Mouse (Mus musculus): ENCODE results near the gene Sptssa. TPM values are rescaled to one million over a fixed set of nuclear protein-coding genes. Genes with fewer than 3 reads are reported as not detected.

The Sptssa gene
- polyA plus RNA-seq, 1 experiment from 2014 or later, result 134 TPM

GRCm38 (mm10) chr12:54603542-54604167 is 52.7 kb downstream of the Sptssa start:
- WGBS, result 72% methylated on average over 8 of the region's 9 CpGs

GRCm38 (mm10) chr12:54600482-54600881 is 55.9 kb downstream of the Sptssa start:
- Histone ChIP-seq H3K4me2 (replicated peaks; ENCODE audit: low read depth, low read length) (no peak overlapping the region), H3K4me3 (ENCODE audit: low read depth, low read length) (no peak overlapping the region), H3K27me3 (replicated peaks; ENCODE audit: insufficient read depth, low read length) (no peaks in the 10 kb centered on the region), H3K27ac (ENCODE audit: low read length) (no peak overlapping the region), H3K9me3 (ENCODE audit: low read length) (no peaks in the 10 kb centered on the region), H3K4me1 (ENCODE audit: insufficient read depth, low read depth, low read length) (no peaks in the 10 kb centered on the region), H3K36me3 (ENCODE audit: insufficient read depth, low read length) (no peaks in the 10 kb centered on the region), H3K9ac (replicated peaks; ENCODE audit: low read depth) (no peak overlapping the region)
- no peak for TF ChIP-seq EP300 (IDR thresholded peaks at IDR 0.05)
- TF ChIP-seq CTCF (IDR thresholded peaks at IDR 0.05), result no peak
- WGBS, result 93% methylated on average over 4 of the region's 4 CpGs
- DNase-seq (ENCODE audit: low spot score), result no peak
- ATAC-seq, result no peak

More at GRCm38 (mm10) chr12:54603542-54604167, 52.7 kb downstream of the Sptssa start:
- Histone ChIP-seq H3K4me2 (replicated peaks; ENCODE audit: low read depth, low read length) (no peak overlapping the region), H3K27me3 (replicated peaks; ENCODE audit: insufficient read depth, low read length) (no peaks in the 10 kb centered on the region), H3K27ac (ENCODE audit: low read length) (no peak overlapping the region), H3K9ac (replicated peaks; ENCODE audit: low read depth) (no peak overlapping the region), H3K4me1 (ENCODE audit: insufficient read depth, low read depth, low read length) (no peaks in the 10 kb centered on the region), H3K9me3 (ENCODE audit: low read length) (no peaks in the 10 kb centered on the region), H3K4me3 (ENCODE audit: low read depth, low read length) (no peak overlapping the region), H3K36me3 (ENCODE audit: insufficient read depth, low read length) (no peaks in the 10 kb centered on the region)
- ATAC-seq (no peak), DNase-seq (ENCODE audit: low spot score) (no peak)
- TF ChIP-seq CTCF (IDR thresholded peaks at IDR 0.05), result no peak
- TF ChIP-seq EP300 (IDR thresholded peaks at IDR 0.05), result no peak

- Histone ChIP-seq H3K4me2 (replicated peaks; ENCODE audit: low read depth, low read length) (no peak overlapping the region), H3K9me3 (ENCODE audit: low read length) (no peaks in the 10 kb centered on the region), H3K36me3 (ENCODE audit: insufficient read depth, low read length) (no peaks in the 10 kb centered on the region), H3K9ac (replicated peaks; ENCODE audit: low read depth) (no peak overlapping the region), H3K27me3 (replicated peaks; ENCODE audit: insufficient read depth, low read length) (no peaks in the 10 kb centered on the region), H3K27ac (ENCODE audit: low read length) (no peak overlapping the region), H3K4me3 (ENCODE audit: low read depth, low read length) (no peak overlapping the region), H3K4me1 (ENCODE audit: insufficient read depth, low read depth, low read length) (no peaks in the 10 kb centered on the region)
- DNase-seq (ENCODE audit: low spot score) (no peak), ATAC-seq (no peak)
- 93% methylated on average over 3 of the region's 3 CpGs for WGBS
- TF ChIP-seq EP300 (IDR thresholded peaks at IDR 0.05), result no peak
- TF ChIP-seq CTCF (IDR thresholded peaks at IDR 0.05), result no peak
Observed at GRCm38 (mm10) chr12:54598358-54598757, 58.0 kb downstream of the Sptssa start.

GRCm38 (mm10) chr12:54596715-54597114 is 59.7 kb downstream of the Sptssa start:
- H3K9ac ChIP-seq (replicated peaks; ENCODE audit: low read depth), result no peak overlapping the region
- H3K4me2 ChIP-seq (replicated peaks; ENCODE audit: low read depth, low read length), result no peak overlapping the region
- ATAC-seq (no peak), DNase-seq (ENCODE audit: low spot score) (no peak)
- 77% methylated on average over 4 of the region's 4 CpGs for WGBS
- H3K36me3 ChIP-seq (ENCODE audit: insufficient read depth, low read length), result no peaks in the 10 kb centered on the region
- no peak overlapping the region for H3K27ac ChIP-seq (ENCODE audit: low read length)
- H3K4me1 ChIP-seq (ENCODE audit: insufficient read depth, low read depth, low read length), result no peaks in the 10 kb centered on the region
- H3K9me3 ChIP-seq (ENCODE audit: low read length), result no peaks in the 10 kb centered on the region
- TF ChIP-seq CTCF (IDR thresholded peaks at IDR 0.05), result no peak
- TF ChIP-seq EP300 (IDR thresholded peaks at IDR 0.05), result no peak
- no peak overlapping the region for H3K4me3 ChIP-seq (ENCODE audit: low read depth, low read length)
- no peaks in the 10 kb centered on the region for H3K27me3 ChIP-seq (replicated peaks; ENCODE audit: insufficient read depth, low read length)

MicroRNA genes within 50 kb of the gene (microRNA counts, 519-probe panel; counts per million panel counts)
- microRNA mmu-miR-1892, result not detected

Small RNA genes within 50 kb of the gene (microRNA-seq; reads per million reads assigned to microRNA genes)
- gene Mir1892, result not detected

Other genes with a start within 250 kb of the Sptssa start
- gene Eapp, start 39.3 kb upstream of the Sptssa start, polyA plus RNA-seq (2015; fragmentation: Nextera tagmentation; extraction: Ambion mirVana), result 80.8 and 82.5 TPM in 2 replicates
- 115 and 139 TPM in 2 replicates for gene Snx6, start 139.1 kb upstream of the Sptssa start, polyA plus RNA-seq (2015; fragmentation: Nextera tagmentation; extraction: Ambion mirVana)
- gene Cfl2, start 206.3 kb upstream of the Sptssa start, polyA plus RNA-seq (2015; fragmentation: Nextera tagmentation; extraction: Ambion mirVana), result 122 and 129 TPM in 2 replicates